Mouse (Mus musculus) embryonic facial prominence, embryonic 15.5 days (tissue): ENCODE results near the gene Olfr1477. TPM values are rescaled to one million over a fixed set of nuclear protein-coding genes. Genes with fewer than 3 reads are reported as not detected.
"Not testable (repeated sequence)": the region's sequence is repeated elsewhere in the genome, so short reads cannot be mapped to it uniquely, and the experiment has no call there.

Source experiments
- ATAC-seq: fragments of 200-750 bp; cut with Nextera tagmentation; 2 replicates; pipeline ENCODE4 v1.8.0; 2017; ENCODE audit warnings: low read depth, moderate TSS enrichment; ENCODE audit not compliant: insufficient number of reproducible peaks, low FRiP score, low TSS enrichment
- H3K27ac ChIP-seq: fragments of 300-500 bp; sonication (generic); replicated peaks from 2 replicates; pipeline ENCODE4 v1.5.1; 2015; ENCODE audit warnings: mild to moderate bottlenecking, inconsistent platforms
- H3K27me3 ChIP-seq: fragments of 300-500 bp; sonication (generic); 2 replicates; pipeline ENCODE4 v1.6.1; 2015; ENCODE audit warnings: inconsistent platforms
- H3K36me3 ChIP-seq: fragments of 300-500 bp; sonication (generic); 2 replicates; pipeline ENCODE4 v1.6.1; 2015; ENCODE audit warnings: mild to moderate bottlenecking, inconsistent platforms
- H3K4me1 ChIP-seq: fragments of 300-500 bp; sonication (generic); 2 replicates; pipeline ENCODE4 v1.6.1; 2015; ENCODE audit warnings: inconsistent platforms
- H3K4me2 ChIP-seq: fragments of 300-500 bp; sonication (generic); replicated peaks from 2 replicates; pipeline ENCODE4 v1.6.1; 2015; ENCODE audit warnings: mild to moderate bottlenecking, inconsistent platforms
- H3K4me3 ChIP-seq: fragments of 300-500 bp; sonication (generic); replicated peaks from 2 replicates; pipeline ENCODE4 v1.5.1; 2015; ENCODE audit warnings: mild to moderate bottlenecking, inconsistent platforms
- H3K9ac ChIP-seq: fragments of 300-500 bp; sonication (generic); 2 replicates; pipeline ENCODE4 v1.6.1; 2015; ENCODE audit warnings: inconsistent platforms
- H3K9me3 ChIP-seq: fragments of 300-500 bp; sonication (generic); replicated peaks from 2 replicates; pipeline ENCODE4 v1.6.1; 2016; ENCODE audit warnings: inconsistent platforms
- WGBS: fragments of 180-500 bp; shearing (Covaris S2); methylation state at CpG from one replicate; pipeline ENCODE4 v1.1.7; 2015; 5-methylcytosine and 5-hydroxymethylcytosine counted together
- polyA plus RNA-seq: library from polyadenylated mRNA; unstranded; fragments of >200 nt; fragmentation: Nextera tagmentation; extraction: Ambion mirVana; gene quantifications from 2 replicates; pipeline ENCODE4 v1.2.1, GENCODE M21; 2015

Olfr1477 gene
- polyA plus RNA-seq, result not detected in 2 replicates

GRCm38 (mm10) chr19:13500246-13500645, at the start of gene Olfr1477:
Gene Olfr1477 (plus strand): TSS chr19:13500546.
- no peak within 1 kb of the TSS for H3K9ac ChIP-seq
- H3K4me2 ChIP-seq, result no peak within 1 kb of the TSS
- H3K27ac ChIP-seq, result no peak within 1 kb of the TSS
- no peak within 1 kb of the TSS for H3K4me3 ChIP-seq
- no peak for ATAC-seq
- H3K36me3 ChIP-seq, result no peaks in the 10 kb centered on the region
- H3K27me3 ChIP-seq, result no peaks in the 10 kb centered on the region
- no peaks in the 10 kb centered on the region for H3K4me1 ChIP-seq
- 72% methylated on average over 3 of the region's 3 CpGs for WGBS
- no peaks in the 10 kb centered on the region for H3K9me3 ChIP-seq

- Histone ChIP-seq H3K9ac (no peak within 1 kb of the TSS), H3K4me2 (no peak within 1 kb of the TSS), H3K9me3 (no peaks in the 10 kb centered on the region), H3K4me1 (no peaks in the 10 kb centered on the region), H3K27ac (no peak within 1 kb of the TSS), H3K4me3 (no peak within 1 kb of the TSS), H3K27me3 (no peaks in the 10 kb centered on the region), H3K36me3 (no peaks in the 10 kb centered on the region)
- 79% methylated on average over 1 of the region's 1 CpGs for WGBS
- no peak for ATAC-seq
These were observed 44.4 kb upstream of the Olfr1477 start, which contains the start of gene Olfr1472 for GRCm38 (mm10) chr19:13455986-13456385. Gene Olfr1472 (minus strand): TSS chr19:13456086.

DNA sequence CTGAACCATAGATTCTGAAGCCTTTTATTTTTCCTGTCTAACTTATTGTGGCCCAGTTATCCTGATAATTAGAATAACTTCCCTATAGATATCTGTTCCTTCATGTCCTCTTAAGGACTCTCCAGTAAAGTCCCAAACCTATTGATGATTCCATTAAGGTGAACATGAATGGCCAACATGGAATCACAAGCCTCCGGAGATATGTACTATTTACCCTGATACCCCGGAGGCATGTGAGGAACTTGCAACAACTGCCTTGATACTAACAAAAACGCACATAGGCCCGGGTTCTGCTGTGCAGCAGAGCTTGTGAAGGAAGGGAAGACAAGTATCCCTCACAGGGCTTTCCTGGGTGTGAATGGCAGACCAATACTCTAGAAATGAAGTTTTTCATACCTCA, 31.1 kb upstream of the Olfr1477 start, which contains the start of gene Olfr1474:
Gene Olfr1474 (plus strand): TSS at position 301 of the 400 bp plus-strand sequence.
- ATAC-seq, result not testable (repeated sequence)

DNA sequence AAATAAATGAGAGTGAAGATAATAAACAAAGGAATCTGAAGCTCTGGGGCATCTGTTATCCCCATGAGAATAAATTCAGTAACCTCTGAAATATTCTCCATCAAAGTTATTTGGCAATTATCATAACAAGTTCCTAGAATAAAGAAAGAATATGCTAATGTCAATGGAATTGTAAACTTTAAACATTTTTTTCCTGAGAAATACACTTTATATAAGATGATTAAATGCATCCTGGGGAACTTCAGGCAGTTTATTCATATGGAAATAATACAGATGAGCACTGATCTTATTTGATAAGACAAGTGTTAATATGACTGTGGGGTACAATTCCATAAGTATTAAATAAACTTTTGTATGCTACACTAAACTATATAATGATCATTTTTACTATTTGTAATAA, 20.2 kb upstream of the Olfr1477 start, which contains the start of gene Olfr1475:
Gene Olfr1475 (minus strand): TSS at position 101 of the 400 bp plus-strand sequence.
- H3K4me3 ChIP-seq, result no peak within 1 kb of the TSS
- ATAC-seq, result no peak
- H3K9me3 ChIP-seq, result no peaks in the 10 kb centered on the region
- H3K4me2 ChIP-seq, result no peak within 1 kb of the TSS
- no peaks in the 10 kb centered on the region for H3K36me3 ChIP-seq
- no peaks in the 10 kb centered on the region for H3K27me3 ChIP-seq
- no peak within 1 kb of the TSS for H3K9ac ChIP-seq
- H3K27ac ChIP-seq, result no peak within 1 kb of the TSS
- H3K4me1 ChIP-seq, result no peaks in the 10 kb centered on the region

More for the DNA sequence above, 31.1 kb upstream of the Olfr1477 start, which contains the start of gene Olfr1474:
- not testable (repeated sequence) for H3K4me3 ChIP-seq, H3K4me1 ChIP-seq, H3K27ac ChIP-seq, H3K4me2 ChIP-seq, H3K9ac ChIP-seq, H3K36me3 ChIP-seq, H3K27me3 ChIP-seq, H3K9me3 ChIP-seq
- 80% methylated on average over 4 of the region's 4 CpGs for WGBS

DNA sequence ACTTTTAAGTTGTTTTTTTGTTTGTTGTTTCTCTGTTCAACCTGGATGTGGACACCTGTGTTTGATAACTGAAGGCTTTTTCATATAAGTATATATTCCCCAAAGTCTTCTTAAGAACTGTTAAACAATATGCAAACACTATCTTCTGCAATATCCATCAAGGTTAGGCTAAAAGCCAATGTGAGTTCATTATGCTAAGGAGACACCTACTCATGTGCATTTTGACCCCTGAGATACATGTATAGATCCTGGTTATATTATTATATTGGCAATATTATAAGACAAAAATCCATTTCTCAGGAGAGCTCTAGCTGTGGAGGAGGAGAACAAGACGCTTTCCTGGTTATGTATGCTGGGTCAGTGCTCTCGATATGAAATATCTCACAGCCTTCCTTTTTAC, 27.3 kb downstream of the Olfr1477 start, which contains the start of gene Olfr1480:
Gene Olfr1480 (plus strand): TSS at position 301 of the 400 bp plus-strand sequence.
- H3K4me3 ChIP-seq, result no peak within 1 kb of the TSS
- no peaks in the 10 kb centered on the region; the same call in 1 of the 2 replicates for H3K9me3 ChIP-seq
- no peak within 1 kb of the TSS for H3K9ac ChIP-seq
- H3K36me3 ChIP-seq, result no peaks in the 10 kb centered on the region
- no peak within 1 kb of the TSS for H3K4me2 ChIP-seq
- H3K27ac ChIP-seq, result no peak within 1 kb of the TSS
- no peaks in the 10 kb centered on the region for H3K4me1 ChIP-seq
- WGBS, result 68% methylated on average over 2 of the region's 2 CpGs
- H3K27me3 ChIP-seq, result no peaks in the 10 kb centered on the region
- no peak for ATAC-seq

Other genes starting within 250 kb of the Olfr1477 start
- not detected in 2 replicates for gene Olfr1465, start 185.0 kb upstream of the Olfr1477 start, polyA plus RNA-seq
- gene Olfr1466, start 161.7 kb upstream of the Olfr1477 start, polyA plus RNA-seq, result not detected in 2 replicates
- not detected in 2 replicates for gene Olfr1467, start 138.3 kb upstream of the Olfr1477 start, polyA plus RNA-seq
- not detected in 2 replicates for gene Olfr1469, start 92.7 kb upstream of the Olfr1477 start, polyA plus RNA-seq
- not detected in 2 replicates for gene Olfr1471, start 57.1 kb upstream of the Olfr1477 start, polyA plus RNA-seq
- gene Olfr1472, start 44.5 kb upstream of the Olfr1477 start, polyA plus RNA-seq, result not detected in 2 replicates
- gene Olfr1474, start 31.0 kb upstream of the Olfr1477 start, polyA plus RNA-seq, result not detected in 2 replicates
- not detected in 2 replicates for gene Olfr1475, start 20.4 kb upstream of the Olfr1477 start, polyA plus RNA-seq
- gene Olfr1480, start 27.4 kb downstream of the Olfr1477 start, polyA plus RNA-seq, result not detected in 2 replicates
- not detected in 2 replicates for gene Olfr1484, start 83.0 kb downstream of the Olfr1477 start, polyA plus RNA-seq
- gene Olfr1487, start 116.8 kb downstream of the Olfr1477 start, polyA plus RNA-seq, result not detected in 2 replicates
- 0.05 TPM in 1 of 2 replicates, not detected in the other for gene Olfr1489, start 131.1 kb downstream of the Olfr1477 start, polyA plus RNA-seq
- not detected in 2 replicates for gene Olfr1490, start 150.5 kb downstream of the Olfr1477 start, polyA plus RNA-seq
- not detected in 2 replicates for gene Olfr1491, start 196.7 kb downstream of the Olfr1477 start, polyA plus RNA-seq
- not detected in 2 replicates for gene Olfr1493-ps1, start 222.7 kb downstream of the Olfr1477 start, polyA plus RNA-seq
- gene Olfr1494, start 239.2 kb downstream of the Olfr1477 start, polyA plus RNA-seq, result not detected in 2 replicates